Mouse (Mus musculus) adrenal gland, postnatal 14 days (tissue): ENCODE data around the gene Hacd2. TPM values are rescaled to one million over a fixed set of nuclear protein-coding genes. Genes with fewer than 3 reads are reported as not detected.
A peak's percentile ranks its signal among the peaks of the same experiment; 100 is the strongest.

Experiments used
- DNase-seq: peaks from one replicate; pipeline ENCODE4 v3.0.0; 2021; ENCODE audit warnings: mixed read lengths
- total RNA-seq: library from RNA; stranded (reverse); gene quantifications from 2 replicates; pipeline ENCODE4 v1.2.3, GENCODE M21; 2021

Gene Hacd2
- total RNA-seq, 1 experiment from 2014 or later = 50.5 TPM

DNA sequence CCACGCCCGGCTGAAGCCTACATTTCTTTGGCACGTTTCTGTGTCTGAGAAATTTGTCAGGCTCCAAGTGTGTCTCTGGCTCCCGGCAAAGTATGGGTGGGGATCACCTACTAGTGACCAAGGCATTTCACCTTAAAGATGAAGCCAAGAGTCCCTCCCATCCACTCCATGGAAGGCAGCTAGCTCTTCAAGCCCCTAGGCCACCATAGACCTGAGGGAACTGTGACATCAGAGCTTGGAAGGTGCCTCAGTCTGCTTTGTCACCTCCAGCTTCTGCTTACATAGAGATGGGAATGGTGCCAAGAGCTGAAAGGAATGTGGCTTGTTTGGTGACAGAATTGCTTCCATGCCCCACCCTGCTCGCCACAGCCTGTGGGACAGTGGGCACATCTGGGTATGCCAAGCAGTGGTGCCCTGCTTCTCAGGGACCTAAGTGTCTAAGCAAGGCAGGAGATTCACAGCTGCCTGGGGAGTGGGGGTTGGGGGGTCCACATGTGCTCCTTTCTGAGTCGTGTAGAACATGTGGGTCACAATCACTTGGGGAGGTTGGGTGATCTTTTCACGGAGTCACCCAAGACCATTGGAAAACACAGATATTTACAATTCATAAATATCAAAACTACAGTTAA lies 94.2 kb downstream of the Hacd2 start:
- DNase-seq = no peak

DNA sequence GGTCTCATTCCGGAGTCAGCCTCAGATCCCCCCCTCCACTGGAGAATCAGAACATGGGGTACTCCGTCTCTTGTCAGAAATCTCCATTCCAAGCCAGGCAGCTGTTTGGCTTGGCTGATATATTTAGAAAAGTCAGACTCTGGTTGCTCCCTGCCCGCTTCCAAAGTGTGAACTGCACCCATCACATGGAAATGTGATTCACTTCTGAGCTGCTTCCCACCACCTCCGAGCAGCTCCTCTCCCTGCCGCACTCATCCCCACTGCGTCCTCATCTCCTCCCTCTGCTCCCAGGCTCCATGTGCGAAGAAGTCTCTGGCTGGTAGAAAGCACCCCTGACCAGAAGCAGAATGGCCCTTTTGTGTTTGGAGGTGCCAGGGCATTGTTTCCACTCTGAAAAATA lies 95.2 kb downstream of the Hacd2 start:
- no peak for DNase-seq

DNA sequence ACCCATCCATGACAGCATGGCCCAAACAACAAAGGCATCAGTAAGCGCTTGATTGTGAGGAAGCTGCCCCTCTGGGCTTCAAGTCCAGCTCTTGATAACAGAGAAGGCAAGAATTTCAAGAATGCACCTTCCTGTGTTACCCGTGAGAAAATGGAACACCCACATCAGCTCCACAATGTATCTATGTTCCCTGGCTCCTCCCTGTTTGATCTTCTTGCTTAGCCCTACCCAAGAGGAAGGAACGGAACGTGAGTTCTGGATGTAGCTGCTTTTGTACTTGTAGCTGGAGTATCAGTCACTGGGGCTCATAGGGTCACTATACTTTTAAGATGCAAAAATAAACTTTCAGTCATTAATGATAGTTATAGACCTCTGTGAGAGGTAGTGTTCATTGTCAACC lies 98.4 kb downstream of the Hacd2 start:
- no peak for DNase-seq

GRCm38 (mm10) chr16:35127270-35127669 lies 105.0 kb downstream of the Hacd2 start:
- no peak for DNase-seq

DNA sequence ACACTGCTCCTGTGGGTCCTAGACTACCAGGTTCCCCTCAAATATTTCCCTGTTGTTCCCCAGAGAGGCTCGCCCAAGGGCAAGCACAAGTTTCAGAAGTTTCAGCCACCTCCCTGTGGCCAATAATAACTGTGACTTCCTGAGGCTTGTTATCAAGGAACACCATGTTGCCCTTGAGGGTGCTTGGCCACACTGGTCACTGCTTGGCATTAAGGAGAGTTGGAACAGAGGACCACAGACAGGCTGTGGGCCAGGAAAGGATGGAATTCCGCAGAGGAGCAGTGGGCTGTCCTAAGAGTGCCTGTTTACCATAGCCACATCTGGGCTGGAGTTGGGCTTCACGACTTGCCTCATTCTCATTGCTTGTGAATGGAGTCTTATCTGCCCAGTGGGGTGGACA lies 107.9 kb downstream of the Hacd2 start:
- DNase-seq = peak; percentile 18

- no peak for DNase-seq
Measured at GRCm38 (mm10) chr16:35139416-35139815, 117.2 kb downstream of the Hacd2 start.

GRCm38 (mm10) chr16:35139873-35140619 lies 117.8 kb downstream of the Hacd2 start:
- DNase-seq = peak; percentile 59

- DNase-seq = no peak
Measured at GRCm38 (mm10) chr16:35140620-35140975, 118.4 kb downstream of the Hacd2 start.

GRCm38 (mm10) chr16:35141839-35142238 lies 119.6 kb downstream of the Hacd2 start:
- no peak for DNase-seq

DNA sequence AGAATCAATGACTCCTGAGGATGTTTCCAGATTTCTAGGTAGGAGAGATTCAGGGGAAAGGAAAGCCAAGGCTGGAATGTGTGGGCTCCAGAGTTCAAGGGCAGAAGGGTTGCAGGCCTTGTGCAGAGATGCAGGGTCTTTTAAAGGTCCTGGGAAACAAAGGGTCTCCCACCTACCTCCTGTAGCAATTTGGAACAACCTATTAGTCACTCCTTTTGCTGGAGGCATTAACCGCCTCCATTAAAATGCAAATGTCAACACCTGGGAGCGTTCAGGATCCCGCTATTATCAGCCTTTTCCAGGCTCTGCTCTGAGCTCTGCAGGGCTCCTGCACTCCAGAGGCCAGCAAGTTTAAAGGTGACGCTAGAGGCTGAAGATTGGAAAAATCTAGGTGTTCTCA lies 123.9 kb downstream of the Hacd2 start:
- no peak for DNase-seq

- no peak for DNase-seq
Measured at GRCm38 (mm10) chr16:35153146-35153755, 131.0 kb downstream of the Hacd2 start.

DNA sequence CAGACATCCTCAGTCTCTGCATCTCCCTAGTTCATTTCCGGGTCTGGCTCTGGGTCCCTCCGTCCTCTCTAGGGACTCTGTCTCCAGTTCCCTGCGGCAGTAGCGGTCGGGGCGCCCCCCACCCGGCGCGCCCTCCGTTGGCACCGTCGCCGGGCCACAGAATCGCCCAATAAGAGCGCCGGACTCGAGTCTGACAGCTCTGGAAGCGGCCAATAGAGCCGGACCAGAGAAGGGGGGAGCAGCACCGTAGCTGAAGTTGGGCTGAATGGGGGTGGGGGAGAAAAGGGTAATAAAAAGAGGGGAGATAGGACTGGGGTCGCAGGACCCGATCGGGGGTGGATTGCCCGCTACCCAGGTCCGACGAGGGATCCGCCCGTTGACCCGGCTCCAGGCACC lies 132.0 kb downstream of the Hacd2 start:
- DNase-seq = peak; percentile 55

- DNase-seq = peak; percentile 46
Measured at GRCm38 (mm10) chr16:35154641-35155390, 132.6 kb downstream of the Hacd2 start, which contains the start of gene Adcy5. TSS of gene Adcy5 (plus strand) at chr16:35154877.

GRCm38 (mm10) chr16:35155391-35156305 lies 133.4 kb downstream of the Hacd2 start:
- DNase-seq = peak; percentile 67

GRCm38 (mm10) chr16:35156306-35156695 lies 134.1 kb downstream of the Hacd2 start:
- DNase-seq = peak; percentile 77

GRCm38 (mm10) chr16:35156832-35157231 lies 134.6 kb downstream of the Hacd2 start:
- DNase-seq = no peak

Other genes with a start within 250 kb of the Hacd2 start
- 6.3 and 8.9 TPM in 2 replicates for gene Adcy5, start 132.4 kb downstream of the Hacd2 start, total RNA-seq